Mouse (Mus musculus): ENCODE results near the gene Kel. TPM values are rescaled to one million over a fixed set of nuclear protein-coding genes. Genes with fewer than 3 reads are reported as not detected.

The Kel gene
- polyA plus RNA-seq, 1 experiment = 1.00 TPM

- Histone ChIP-seq H3K27me3 (ENCODE audit: control insufficient read depth, insufficient read depth, low read length) (no peaks in the 10 kb centered on the region), H3K4me1 (replicated peaks; ENCODE audit: control insufficient read depth, insufficient read depth, low read length) (0 out of 2 replicates have a peak, but pooled peaks cover 2% of the 10 kb centered on the region), H3K4me3 (ENCODE audit: control insufficient read depth, insufficient read depth, low read length) (no peak overlapping the region), H3K36me3 (ENCODE audit: control insufficient read depth, insufficient read depth, low read length) (no peaks in the 10 kb centered on the region), H3K27ac (ENCODE audit: control insufficient read depth, insufficient read depth, low read length) (no peak overlapping the region)
- WGBS = 14% methylated on average over 8 of the region's 8 CpGs
- no peak for DNase-seq
- TF ChIP-seq CTCF (IDR thresholded peaks at IDR 0.05; ENCODE audit: borderline replicate concordance, control insufficient read depth, extremely low read depth, insufficient read depth, low read length, poor library complexity) = no peak
- TF ChIP-seq POLR2A (IDR thresholded peaks at IDR 0.05; ENCODE audit: control insufficient read depth, extremely low read depth, insufficient read depth, low read length, poor library complexity) = no peak
These were observed 49.5 kb downstream of the Kel start for GRCm38 (mm10) chr6:41654648-41655047.

- no peaks in the 10 kb centered on the region for H3K27me3 ChIP-seq (ENCODE audit: control insufficient read depth, insufficient read depth, low read length)
- no peak for TF ChIP-seq CTCF (IDR thresholded peaks at IDR 0.05; ENCODE audit: borderline replicate concordance, control insufficient read depth, extremely low read depth, insufficient read depth, low read length, poor library complexity)
- TF ChIP-seq POLR2A (IDR thresholded peaks at IDR 0.05; ENCODE audit: control insufficient read depth, extremely low read depth, insufficient read depth, low read length, poor library complexity) = no peak
- no peaks in the 10 kb centered on the region for H3K36me3 ChIP-seq (ENCODE audit: control insufficient read depth, insufficient read depth, low read length)
- H3K27ac ChIP-seq (ENCODE audit: control insufficient read depth, insufficient read depth, low read length) = no peak overlapping the region
- 62% methylated on average over 5 of the region's 5 CpGs for WGBS
- 0 out of 2 replicates have a peak, but pooled peaks cover 2% of the 10 kb centered on the region for H3K4me1 ChIP-seq (replicated peaks; ENCODE audit: control insufficient read depth, insufficient read depth, low read length)
- no peak for DNase-seq
- no peak overlapping the region for H3K4me3 ChIP-seq (ENCODE audit: control insufficient read depth, insufficient read depth, low read length)
These were observed 51.0 kb downstream of the Kel start for GRCm38 (mm10) chr6:41653173-41653572.

- no peaks in the 10 kb centered on the region for H3K4me1 ChIP-seq (replicated peaks; ENCODE audit: control insufficient read depth, insufficient read depth, low read length)
- TF ChIP-seq POLR2A (IDR thresholded peaks at IDR 0.05; ENCODE audit: control insufficient read depth, extremely low read depth, insufficient read depth, low read length, poor library complexity) = no peak
- no peak for TF ChIP-seq CTCF (IDR thresholded peaks at IDR 0.05; ENCODE audit: borderline replicate concordance, control insufficient read depth, extremely low read depth, insufficient read depth, low read length, poor library complexity)
- DNase-seq = no peak
- H3K27me3 ChIP-seq (ENCODE audit: control insufficient read depth, insufficient read depth, low read length) = no peaks in the 10 kb centered on the region
- H3K4me3 ChIP-seq (ENCODE audit: control insufficient read depth, insufficient read depth, low read length) = no peak overlapping the region
- H3K27ac ChIP-seq (ENCODE audit: control insufficient read depth, insufficient read depth, low read length) = no peak overlapping the region
- no peaks in the 10 kb centered on the region for H3K36me3 ChIP-seq (ENCODE audit: control insufficient read depth, insufficient read depth, low read length)
These were observed 57.5 kb downstream of the Kel start for GRCm38 (mm10) chr6:41646672-41647071.

- DNase-seq = no peak
- Histone ChIP-seq H3K4me3 (ENCODE audit: control insufficient read depth, insufficient read depth, low read length) (no peak overlapping the region), H3K4me1 (replicated peaks; ENCODE audit: control insufficient read depth, insufficient read depth, low read length) (no peaks in the 10 kb centered on the region), H3K36me3 (ENCODE audit: control insufficient read depth, insufficient read depth, low read length) (no peaks in the 10 kb centered on the region), H3K27me3 (ENCODE audit: control insufficient read depth, insufficient read depth, low read length) (no peaks in the 10 kb centered on the region), H3K27ac (ENCODE audit: control insufficient read depth, insufficient read depth, low read length) (no peak overlapping the region)
- no peak for TF ChIP-seq POLR2A (IDR thresholded peaks at IDR 0.05; ENCODE audit: control insufficient read depth, extremely low read depth, insufficient read depth, low read length, poor library complexity)
- no peak for TF ChIP-seq CTCF (IDR thresholded peaks at IDR 0.05; ENCODE audit: borderline replicate concordance, control insufficient read depth, extremely low read depth, insufficient read depth, low read length, poor library complexity)
- WGBS = 93% methylated on average over 3 of the region's 3 CpGs
These were observed 57.9 kb downstream of the Kel start for GRCm38 (mm10) chr6:41646220-41646619.

- WGBS = 94% methylated on average over 3 of the region's 3 CpGs
- DNase-seq = no peak
- H3K27ac ChIP-seq (ENCODE audit: control insufficient read depth, insufficient read depth, low read length) = no peak overlapping the region
- H3K4me1 ChIP-seq (replicated peaks; ENCODE audit: control insufficient read depth, insufficient read depth, low read length) = peaks cover 3% of the 10 kb centered on the region; the same call in 1 of the 2 replicates
- no peak overlapping the region for H3K4me3 ChIP-seq (ENCODE audit: control insufficient read depth, insufficient read depth, low read length)
- TF ChIP-seq POLR2A (IDR thresholded peaks at IDR 0.05; ENCODE audit: control insufficient read depth, extremely low read depth, insufficient read depth, low read length, poor library complexity) = no peak
- no peak for TF ChIP-seq CTCF (IDR thresholded peaks at IDR 0.05; ENCODE audit: borderline replicate concordance, control insufficient read depth, extremely low read depth, insufficient read depth, low read length, poor library complexity)
- no peaks in the 10 kb centered on the region for H3K36me3 ChIP-seq (ENCODE audit: control insufficient read depth, insufficient read depth, low read length)
- H3K27me3 ChIP-seq (ENCODE audit: control insufficient read depth, insufficient read depth, low read length) = no peaks in the 10 kb centered on the region
These were observed 60.9 kb downstream of the Kel start for GRCm38 (mm10) chr6:41643227-41643626.

- Histone ChIP-seq H3K36me3 (ENCODE audit: control insufficient read depth, insufficient read depth, low read length) (no peaks in the 10 kb centered on the region), H3K4me1 (replicated peaks; ENCODE audit: control insufficient read depth, insufficient read depth, low read length) (peaks cover 3% of the 10 kb centered on the region; the same call in 1 of the 2 replicates), H3K27ac (ENCODE audit: control insufficient read depth, insufficient read depth, low read length) (no peak overlapping the region), H3K4me3 (ENCODE audit: control insufficient read depth, insufficient read depth, low read length) (no peak overlapping the region), H3K27me3 (ENCODE audit: control insufficient read depth, insufficient read depth, low read length) (no peaks in the 10 kb centered on the region)
- TF ChIP-seq POLR2A (IDR thresholded peaks at IDR 0.05; ENCODE audit: control insufficient read depth, extremely low read depth, insufficient read depth, low read length, poor library complexity) = no peak
- no peak for TF ChIP-seq CTCF (IDR thresholded peaks at IDR 0.05; ENCODE audit: borderline replicate concordance, control insufficient read depth, extremely low read depth, insufficient read depth, low read length, poor library complexity)
- 95% methylated on average over 4 of the region's 4 CpGs for WGBS
- DNase-seq = no peak
These were observed 61.4 kb downstream of the Kel start for GRCm38 (mm10) chr6:41642765-41643164.
